Mouse (Mus musculus) MEL (cell line): ENCODE results near the gene Hmgb2. TPM values are rescaled to one million over a fixed set of nuclear protein-coding genes. Genes with fewer than 3 reads are reported as not detected.

ENCODE experiments used
- DNase-seq: peaks from one replicate; pipeline ENCODE4 v3.0.0; 2011; ENCODE audit warnings: low read depth, low spot score
- H3K27ac ChIP-seq: 2 replicates; pipeline ENCODE4 v1.5.1; 2012; ENCODE audit warnings: low read depth, mild to moderate bottlenecking, control low read depth, low read length, moderate library complexity; ENCODE audit not compliant: control insufficient read depth
- H3K27me3 ChIP-seq, 2 experiments: fragments of 150-350 bp in 1 of 2; sonication (generic) in 1 of 2; 2 replicates each; pipeline ENCODE4 v1.6.1; 2012; ENCODE audit warnings: low read length in 2 of 2, mild to moderate bottlenecking in 2 of 2, improper control_type of control experiment in 1 of 2, moderate library complexity in 1 of 2; ENCODE audit not compliant: insufficient read depth in 2 of 2, control insufficient read depth in 1 of 2
- H3K36me3 ChIP-seq, 2 experiments: 2 replicates each; pipeline ENCODE4 v1.6.1; 2012 to 2014; ENCODE audit warnings: low read length in 2 of 2, improper control_type of control experiment in 1 of 2, inconsistent platforms in 1 of 2, mild to moderate bottlenecking in 1 of 2; ENCODE audit not compliant: insufficient read depth in 2 of 2, control insufficient read depth in 1 of 2
- H3K4me1 ChIP-seq, 2 experiments: fragments of 150-350 bp in 1 of 2; sonication (generic) in 1 of 2; 2 replicates each; pipeline ENCODE4 v1.6.1; 2012; ENCODE audit warnings: low read length in 2 of 2, improper control_type of control experiment in 1 of 2, mild to moderate bottlenecking in 1 of 2; ENCODE audit not compliant: insufficient read depth in 2 of 2, control insufficient read depth in 1 of 2
- H3K4me3 ChIP-seq, 2 experiments: fragments of 150-350 bp in 1 of 2; sonication (generic) in 1 of 2; 2 replicates each; pipeline ENCODE4 v1.5.1; 2012; ENCODE audit warnings: low read depth in 2 of 2, low read length in 2 of 2, mild to moderate bottlenecking in 2 of 2, moderate library complexity in 2 of 2, control low read depth in 1 of 2, improper control_type of control experiment in 1 of 2; ENCODE audit not compliant: control insufficient read depth in 1 of 2, insufficient read depth in 1 of 2
- H3K79me2 ChIP-seq: 2 replicates; pipeline ENCODE4 v1.6.1; 2012; ENCODE audit warnings: mild to moderate bottlenecking, low read length, moderate library complexity; ENCODE audit not compliant: control insufficient read depth, poor library complexity, insufficient read depth
- H3K9ac ChIP-seq: 2 replicates; pipeline ENCODE4 v1.6.1; 2012; ENCODE audit warnings: low read depth, mild to moderate bottlenecking, control low read depth, low read length, moderate library complexity; ENCODE audit not compliant: control insufficient read depth, poor library complexity, severe bottlenecking
- H3K9me3 ChIP-seq: fragments of 150-350 bp; sonication (generic); replicated peaks from 2 replicates; pipeline ENCODE4 v1.6.1; 2012; ENCODE audit warnings: mild to moderate bottlenecking, low read length, improper control_type of control experiment, moderate library complexity; ENCODE audit not compliant: insufficient read depth
- CHD1 ChIP-seq: IDR thresholded peaks from 2 replicates; pipeline ENCODE4 v1.6.1; 2012; ENCODE audit warnings: low read depth, mild to moderate bottlenecking, inconsistent platforms, low read length, improper control_type of control experiment
- EP300 ChIP-seq, 2 experiments: IDR thresholded peaks; 2 replicates each; pipeline ENCODE4 v1.6.1; 2011; ENCODE audit warnings: improper control_type of control experiment in 2 of 2, low read length in 2 of 2, low read depth in 1 of 2, mild to moderate bottlenecking in 1 of 2
- GATA1 ChIP-seq: IDR thresholded peaks from 2 replicates; pipeline ENCODE4 v1.6.1; 2011; ENCODE audit warnings: low read depth, low read length, improper control_type of control experiment
- JUND ChIP-seq: IDR thresholded peaks from 2 replicates; pipeline ENCODE4 v1.6.1; 2011; ENCODE audit warnings: low read depth, mild to moderate bottlenecking, improper control_type of control experiment, low read length
- MAZ ChIP-seq: IDR thresholded peaks from 2 replicates; pipeline ENCODE4 v1.6.1; 2012; ENCODE audit warnings: low read depth, mild to moderate bottlenecking, inconsistent platforms, low read length, improper control_type of control experiment
- MEF2A ChIP-seq: IDR thresholded peaks from 2 replicates; pipeline ENCODE4 v1.6.1; 2014; ENCODE audit warnings: low read depth, mild to moderate bottlenecking, inconsistent platforms, low read length, improper control_type of control experiment; ENCODE audit not compliant: poor library complexity, insufficient replicate concordance, severe bottlenecking; ENCODE audit errors: extremely low read depth
- MXI1 ChIP-seq: IDR thresholded peaks from 2 replicates; pipeline ENCODE4 v1.6.1; 2011; ENCODE audit warnings: mild to moderate bottlenecking, low read depth, low read length, improper control_type of control experiment
- MYC ChIP-seq: IDR thresholded peaks from 2 replicates; pipeline ENCODE4 v1.6.1; 2011; ENCODE audit warnings: low read depth, mild to moderate bottlenecking, low read length, improper control_type of control experiment, moderate library complexity
- NRF1 ChIP-seq: IDR thresholded peaks from 2 replicates; pipeline ENCODE4 v1.6.1; 2014; ENCODE audit warnings: low read depth, mild to moderate bottlenecking, inconsistent platforms, low read length, improper control_type of control experiment, moderate library complexity; ENCODE audit not compliant: poor library complexity, insufficient read depth, severe bottlenecking
- POLR2A ChIP-seq, 2 experiments: IDR thresholded peaks; 2 replicates each; pipeline ENCODE4 v1.6.1; 2011 to 2012; ENCODE audit warnings: low read length in 2 of 2, mild to moderate bottlenecking in 2 of 2, control low read depth in 1 of 2, improper control_type of control experiment in 1 of 2, low read depth in 1 of 2, moderate library complexity in 1 of 2; ENCODE audit not compliant: control insufficient read depth in 1 of 2, insufficient read depth in 1 of 2, poor library complexity in 1 of 2
- UBTF ChIP-seq: IDR thresholded peaks from 2 replicates; pipeline ENCODE4 v1.6.1; 2012; ENCODE audit warnings: low read depth, mild to moderate bottlenecking, inconsistent platforms, low read length, improper control_type of control experiment, moderate library complexity, borderline replicate concordance; ENCODE audit not compliant: insufficient read depth
- USF1 ChIP-seq: IDR thresholded peaks from 2 replicates; pipeline ENCODE4 v1.6.1; 2014; ENCODE audit warnings: low read depth, mild to moderate bottlenecking, inconsistent platforms, low read length, improper control_type of control experiment, moderate library complexity
- polyA plus RNA-seq, 2 experiments: library from polyadenylated mRNA; stranded (reverse) in 1 of 2; unstranded in 1 of 2; fragments of >175 nt in 1 of 2; fragments of >200 nt in 1 of 2; gene quantifications; 2 replicates each; pipeline versions ENCODE4 v1.2.1 to v1.2.4; 2012; ENCODE audit warnings: low replicate concordance in 2 of 2, low read depth in 1 of 2; ENCODE audit not compliant: insufficient read length in 2 of 2, insufficient read depth in 1 of 2, missing spikeins in 1 of 2
- total RNA-seq: library from RNA; depleted of rRNA; stranded (reverse); fragments of 300-350 nt; gene quantifications from 2 replicates; pipeline ENCODE4 v1.2.3, GENCODE M21; 2012

The Hmgb2 gene
- total and polyA plus RNA-seq, 3 experiments = 126 to 399 (median 220) TPM

GRCm38 (mm10) chr8:57511316-57512118 is at the start of gene Hmgb2 (continued):
- TF ChIP-seq MEF2A (no peak), POLR2A (IDR thresholded peaks at IDR 0.05; ENCODE audit: control insufficient read depth in 1 of 2, insufficient read depth in 1 of 2, low read depth in 1 of 2, low read length in 2 of 2, poor library complexity in 1 of 2) (peak; percentile 63 to 94), MAZ (0 out of 2 replicates have a peak, but pooled peaks have one; percentile 10), CHD1 (no peak)

- Histone ChIP-seq H3K79me2 (no peaks in the 10 kb centered on the region), H3K27ac (no peak overlapping the region), H3K4me3 (no peak overlapping the region)
- TF ChIP-seq GATA1 (0 out of 2 replicates have a peak, but pooled peaks have one; percentile 13), UBTF (no peak)
- TF ChIP-seq, all 39 proteins: peak for 1
- Histone ChIP-seq H3K9ac (no peak overlapping the region), H3K4me1 (no peaks in the 10 kb centered on the region), H3K9me3 (no peaks in the 10 kb centered on the region), H3K27me3 (peaks cover 0 to 1% of the 10 kb centered on the region in 2 experiments; a peak in 2 of 4 replicates), H3K36me3 (peaks cover 0 to 8% of the 10 kb centered on the region in 2 experiments; a peak in 2 of 4 replicates)
- peak; percentile 77 for DNase-seq
Measured at GRCm38 (mm10) chr8:57462839-57463238, 48.9 kb upstream of the Hmgb2 start.

- H3K9me3 ChIP-seq = no peaks in the 10 kb centered on the region
- no peak for TF ChIP-seq NRF1
- no peak for TF ChIP-seq MYC
- no peak for TF ChIP-seq JUND
- TF ChIP-seq MXI1 = no peak
- H3K9ac ChIP-seq = no peak overlapping the region
- no peaks in the 10 kb centered on the region for H3K79me2 ChIP-seq
- H3K4me3 ChIP-seq = no peak overlapping the region
- peaks cover 0 to 3% of the 10 kb centered on the region in 2 experiments; a peak in 2 of 4 replicates for H3K4me1 ChIP-seq
- peaks cover 0 to 1% of the 10 kb centered on the region in 2 experiments; a peak in 2 of 4 replicates for H3K27me3 ChIP-seq
- peaks cover 0 to 9% of the 10 kb centered on the region in 2 experiments; a peak in 2 of 4 replicates for H3K36me3 ChIP-seq
- DNase-seq = no peak
- H3K27ac ChIP-seq = no peak overlapping the region
Measured at GRCm38 (mm10) chr8:57463757-57464156, 48.0 kb upstream of the Hmgb2 start.

GRCm38 (mm10) chr8:57468624-57469023 is 43.1 kb upstream of the Hmgb2 start:
- H3K27ac ChIP-seq = no peak overlapping the region
- no peaks in the 10 kb centered on the region for H3K79me2 ChIP-seq
- peaks cover 0 to 2% of the 10 kb centered on the region in 2 experiments; a peak in 1 of 4 replicates for H3K36me3 ChIP-seq
- no peak for TF ChIP-seq JUND
- peak in 1 of 2 experiments; percentile 8; a peak in 1 of 4 replicates for TF ChIP-seq EP300 (IDR thresholded peaks at IDR 0.05; ENCODE audit: low read depth in 1 of 2, low read length in 2 of 2)
- TF ChIP-seq MXI1 = peak; percentile 42; the same call in 1 of the 2 replicates
- peak; percentile 58; the same call in 1 of the 2 replicates for TF ChIP-seq USF1
- DNase-seq = peak; percentile 41
- no peaks in the 10 kb centered on the region for H3K9me3 ChIP-seq
- no peaks in the 10 kb centered on the region for H3K27me3 ChIP-seq
- H3K9ac ChIP-seq = no peak overlapping the region
- H3K4me3 ChIP-seq = no peak overlapping the region
- H3K4me1 ChIP-seq = peaks cover 0 to 3% of the 10 kb centered on the region in 2 experiments; a peak in 2 of 4 replicates
